Mouse (Mus musculus) cerebellum, adult 8-10 months (tissue): ENCODE data around the gene Ces1a.

ENCODE experiments used
- DNase-seq: peaks from one replicate; pipeline ENCODE4 v3.0.0; 2022

Gene Ces1a

DNA sequence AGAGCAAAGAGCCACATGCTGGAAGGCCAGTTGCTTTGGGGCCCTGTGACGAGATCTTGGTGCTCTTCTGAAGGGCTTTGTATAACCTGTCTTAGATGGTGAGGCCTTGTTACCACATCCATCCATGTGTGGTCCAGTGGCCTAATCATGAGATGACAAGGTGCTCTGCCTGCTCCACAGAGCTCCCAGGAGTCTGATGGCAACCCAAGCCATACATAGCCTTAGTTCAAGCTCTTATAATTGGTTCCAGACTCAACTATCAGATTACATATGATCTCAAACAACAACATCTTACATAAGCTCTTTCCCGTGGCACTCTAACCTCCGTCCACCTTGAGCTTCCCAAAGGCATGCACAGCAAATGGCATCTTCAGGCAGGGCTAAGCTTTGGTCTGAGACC lies at the start of gene Ces1a:
Gene Ces1a, minus strand, starts transcription at position 101 of the 400 bp plus-strand sequence.
- DNase-seq: no peak

DNA sequence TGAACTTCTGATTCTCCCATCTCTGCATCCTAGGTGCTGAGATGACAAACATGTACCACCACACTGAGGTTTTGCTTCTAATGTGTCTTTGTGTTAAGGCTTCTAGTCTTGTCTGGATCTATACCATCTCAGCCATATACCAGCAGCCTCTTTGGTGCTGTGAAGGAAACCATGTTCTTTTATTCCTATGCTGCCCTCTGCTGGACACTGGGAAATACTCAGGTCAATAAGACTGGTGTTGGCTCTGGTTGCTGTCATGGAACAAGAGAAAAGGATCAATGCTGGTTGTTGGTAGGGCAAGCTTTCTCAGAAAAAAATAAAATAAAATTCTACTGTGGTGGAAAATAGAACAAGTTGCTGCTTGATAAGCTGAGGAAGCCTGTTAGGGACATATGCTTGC lies 47.4 kb upstream of the Ces1a start:
- DNase-seq: peak; percentile 8

DNA sequence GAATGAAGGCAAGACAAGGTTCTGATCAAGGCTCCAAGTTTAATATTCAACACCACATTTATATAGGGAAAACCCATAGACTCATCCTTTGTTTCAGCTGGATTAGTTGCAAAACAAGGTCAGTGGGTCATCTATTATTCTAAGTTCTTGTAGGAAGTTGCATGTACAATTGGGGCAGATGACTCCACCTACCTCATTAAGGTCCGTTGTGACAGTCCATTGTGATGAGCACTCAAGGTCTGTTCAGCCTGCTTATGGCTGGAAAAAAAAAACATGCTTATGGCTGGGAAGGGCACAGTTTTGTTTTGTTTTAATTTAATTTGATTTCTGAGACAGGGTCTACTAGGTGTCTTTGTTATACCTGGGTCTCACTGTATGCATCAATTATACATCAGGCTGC lies 43.3 kb upstream of the Ces1a start:
- DNase-seq: no peak

DNA sequence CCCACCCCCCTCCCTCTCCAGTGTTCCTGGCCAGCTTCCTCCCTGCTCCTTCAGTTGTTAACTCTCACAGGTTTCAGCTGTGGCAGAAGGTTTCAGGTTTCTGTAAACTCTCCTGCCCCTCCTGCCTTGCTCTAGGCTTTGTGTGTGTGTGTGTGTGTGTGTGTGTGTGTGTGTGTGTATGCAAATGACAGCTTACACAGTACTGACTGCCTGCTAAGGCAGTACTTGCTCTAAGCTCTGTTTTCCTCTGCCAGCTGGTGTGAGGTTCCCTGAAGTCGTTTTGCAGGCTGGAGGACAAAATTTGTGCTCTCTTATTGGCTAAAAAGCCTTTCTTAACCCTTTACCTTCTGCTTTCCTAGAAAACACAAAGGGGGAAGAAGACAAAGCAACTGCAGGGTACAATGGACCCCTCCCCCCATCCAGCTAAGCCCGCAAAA lies 40.7 kb upstream of the Ces1a start:
- DNase-seq: no peak

- no peak for DNase-seq
These were observed 40.2 kb upstream of the Ces1a start for GRCm38 (mm10) chr8:93088193-93088592.

DNA sequence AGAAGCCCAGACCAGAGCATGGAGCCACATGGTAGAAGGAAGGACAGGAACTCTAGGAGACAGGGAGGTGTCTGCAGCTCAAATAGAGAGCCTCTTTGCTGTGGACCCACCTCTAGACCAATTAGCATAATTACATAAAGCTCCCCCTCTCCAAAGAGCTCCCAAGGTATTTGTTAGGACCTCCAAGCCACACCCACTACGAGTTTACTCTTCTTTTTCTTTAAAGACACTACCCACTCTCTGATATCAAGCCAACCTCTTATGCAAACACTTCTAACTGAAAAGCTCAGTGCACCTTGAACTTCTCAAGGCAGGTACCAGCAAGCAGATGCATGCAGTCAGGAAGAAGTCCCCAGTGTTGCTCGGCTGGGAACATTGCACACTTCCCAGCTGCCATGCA lies 31.9 kb upstream of the Ces1a start, which contains the start of gene Ces1b:
Gene Ces1b, minus strand, starts transcription at position 131 of the 400 bp plus-strand sequence.
- no peak for DNase-seq

GRCm38 (mm10) chr8:93075251-93075650 lies 27.3 kb upstream of the Ces1a start:
- no peak for DNase-seq

DNA sequence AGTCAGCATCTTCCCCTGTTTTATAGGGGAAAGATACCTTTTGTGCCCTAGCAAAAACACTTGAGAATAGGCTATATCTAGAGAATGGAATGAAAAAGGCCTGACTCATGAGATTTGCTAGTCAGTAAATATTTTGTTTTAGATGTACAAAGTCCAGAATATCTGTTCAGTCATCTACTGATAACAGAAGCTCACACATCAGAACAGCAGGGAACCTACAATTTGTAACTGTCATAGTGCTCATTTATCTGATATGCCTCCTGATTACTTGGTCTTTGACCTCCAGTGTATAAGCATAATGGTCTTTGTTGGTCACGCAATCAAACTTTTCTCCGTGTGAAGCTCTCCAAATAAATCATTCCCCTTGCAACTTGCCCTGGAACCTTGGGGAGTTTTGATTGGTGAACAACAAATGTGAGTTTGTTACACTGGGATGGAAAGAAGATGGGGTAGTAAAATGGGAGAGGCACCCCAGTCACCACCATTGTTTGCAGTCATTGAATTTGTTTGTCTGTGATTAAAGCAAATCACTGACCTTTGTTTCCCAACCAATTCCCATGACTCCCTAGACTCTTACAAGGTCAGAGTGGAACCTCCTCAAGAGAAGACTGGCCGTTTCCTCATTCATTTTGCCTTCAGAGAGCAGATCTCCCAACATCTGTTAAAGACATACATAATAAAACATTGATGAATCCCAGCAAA lies 15.6 kb upstream of the Ces1a start:
- DNase-seq: no peak

DNA sequence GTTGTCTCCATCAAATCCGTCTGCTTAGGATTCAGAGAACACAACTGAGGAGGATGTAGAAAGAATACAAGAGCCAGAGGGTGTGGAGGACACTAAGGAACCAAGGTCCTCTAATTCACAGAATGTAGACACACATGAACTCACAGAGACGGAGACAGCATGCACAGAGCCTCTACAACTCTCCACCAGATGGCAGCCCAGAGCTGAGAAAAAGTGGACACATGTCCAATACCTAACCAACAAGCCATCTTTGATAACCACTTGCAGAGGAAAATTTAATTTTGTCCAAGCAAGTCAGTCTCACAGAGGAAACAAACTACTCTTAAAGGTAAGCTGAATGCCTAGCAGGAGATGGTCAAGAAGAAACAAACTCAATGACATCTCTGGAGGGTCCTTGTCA lies 11.2 kb upstream of the Ces1a start:
- peak; percentile 19 for DNase-seq

DNA sequence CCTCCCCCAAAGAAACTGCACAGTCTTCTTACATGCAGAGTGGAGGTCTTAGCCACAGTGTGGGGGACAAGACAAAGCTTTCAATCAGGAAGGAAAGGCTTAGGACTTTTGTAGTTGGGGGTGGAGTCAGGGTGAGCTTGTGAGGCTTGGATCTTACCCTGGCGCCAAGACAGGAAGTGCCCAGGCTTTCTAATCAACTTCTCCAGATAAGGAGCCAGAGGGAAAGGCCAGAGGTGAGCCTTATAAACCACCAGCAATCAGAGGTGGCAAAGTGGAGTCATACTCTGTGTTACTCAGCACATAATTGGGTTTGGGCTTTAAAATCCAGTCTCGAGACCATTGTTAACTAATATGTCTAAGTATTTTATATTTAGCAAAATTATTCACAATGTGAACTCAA lies 7.2 kb upstream of the Ces1a start:
- DNase-seq: no peak

GRCm38 (mm10) chr8:93048510-93049416 lies 771 bp upstream of the Ces1a start:
- no peak for DNase-seq

DNA sequence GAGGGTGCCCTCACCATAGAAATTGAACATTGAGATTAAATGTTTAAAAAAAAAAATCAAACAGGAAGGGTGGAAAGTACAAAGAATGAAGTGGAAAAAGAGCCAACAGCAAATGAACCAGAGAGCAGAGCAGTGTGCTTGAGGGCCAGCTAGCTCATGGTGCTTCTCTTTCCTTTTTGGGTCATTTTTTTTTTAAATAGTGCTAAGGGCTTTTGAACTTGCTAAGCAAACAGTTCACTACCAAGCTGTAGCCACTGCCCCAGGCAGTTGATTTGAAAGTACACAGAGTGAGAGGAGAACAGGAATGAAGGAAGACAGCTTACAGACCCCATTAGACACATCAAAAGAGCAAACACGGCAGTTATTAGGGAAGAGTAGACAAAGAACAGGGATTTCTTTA lies 4.9 kb downstream of the Ces1a start:
- DNase-seq: no peak

GRCm38 (mm10) chr8:93040776-93041567 lies 7.0 kb downstream of the Ces1a start:
- DNase-seq: no peak

DNA sequence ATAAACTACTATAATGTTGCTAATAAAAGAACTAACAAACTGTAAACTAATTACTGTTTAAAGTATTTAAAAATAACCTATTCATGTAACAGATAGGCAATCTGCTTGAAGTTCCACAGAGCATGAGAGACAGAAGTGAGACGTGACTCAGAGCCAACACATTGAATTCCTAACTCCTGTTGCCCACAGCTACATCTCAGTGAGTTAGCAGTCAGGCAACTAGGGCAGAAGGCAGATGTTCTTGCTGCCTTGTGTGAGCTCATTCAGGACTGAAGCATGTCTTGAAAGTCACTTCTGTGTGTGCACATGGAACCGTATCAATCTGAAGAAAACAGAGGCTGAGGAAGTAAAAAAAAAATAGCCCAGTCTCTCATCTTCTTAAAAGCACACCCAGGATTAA lies 7.7 kb downstream of the Ces1a start:
- no peak for DNase-seq

- DNase-seq: no peak
These were observed 9.2 kb downstream of the Ces1a start for GRCm38 (mm10) chr8:93038831-93039230.

GRCm38 (mm10) chr8:93030664-93031063 lies 17.3 kb downstream of the Ces1a start:
- DNase-seq: no peak

- DNase-seq: no peak
These were observed 26.3 kb downstream of the Ces1a start for GRCm38 (mm10) chr8:93021738-93022137.

- DNase-seq: no peak
These were observed 33.7 kb downstream of the Ces1a start for GRCm38 (mm10) chr8:93014300-93014699.

- DNase-seq: no peak
These were observed 35.8 kb downstream of the Ces1a start for GRCm38 (mm10) chr8:93012226-93012625.

- peak; percentile 69 for DNase-seq
These were observed 36.6 kb downstream of the Ces1a start for GRCm38 (mm10) chr8:93011439-93011838.

GRCm38 (mm10) chr8:93010286-93010685 lies 37.7 kb downstream of the Ces1a start:
- peak; percentile 18 for DNase-seq

- no peak for DNase-seq
These were observed 49.4 kb downstream of the Ces1a start for GRCm38 (mm10) chr8:92998600-92998999.

DNA sequence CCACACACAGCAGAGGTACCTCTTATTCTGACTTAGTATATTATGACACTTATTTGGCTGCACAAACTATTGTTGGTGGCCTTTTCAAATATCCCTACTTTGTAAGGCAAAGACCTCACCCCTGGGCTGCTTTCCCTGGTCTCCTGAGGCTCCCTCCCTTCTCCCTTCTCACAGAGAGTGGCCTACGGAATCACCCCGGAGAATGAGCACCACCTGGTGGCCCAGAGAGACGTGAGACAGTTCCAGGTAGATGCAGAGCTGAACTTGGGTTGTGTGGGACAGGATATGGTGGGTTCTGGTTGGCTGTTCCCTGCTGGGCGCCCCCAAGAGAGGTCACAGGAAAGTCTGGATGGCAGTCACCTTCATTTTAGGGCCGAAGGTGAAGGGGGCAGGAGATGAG lies 51.2 kb downstream of the Ces1a start:
- no peak for DNase-seq
